Mouse (Mus musculus) kidney, adult 18-20 months (tissue): ENCODE data around the gene Elk3.
"Not testable (repeated sequence)": the region's sequence is repeated elsewhere in the genome, so short reads cannot be mapped to it uniquely, and the experiment has no call there.

Source experiments
- DNase-seq: peaks from one replicate; pipeline ENCODE4 v3.0.0; 2021

Gene Elk3

DNA sequence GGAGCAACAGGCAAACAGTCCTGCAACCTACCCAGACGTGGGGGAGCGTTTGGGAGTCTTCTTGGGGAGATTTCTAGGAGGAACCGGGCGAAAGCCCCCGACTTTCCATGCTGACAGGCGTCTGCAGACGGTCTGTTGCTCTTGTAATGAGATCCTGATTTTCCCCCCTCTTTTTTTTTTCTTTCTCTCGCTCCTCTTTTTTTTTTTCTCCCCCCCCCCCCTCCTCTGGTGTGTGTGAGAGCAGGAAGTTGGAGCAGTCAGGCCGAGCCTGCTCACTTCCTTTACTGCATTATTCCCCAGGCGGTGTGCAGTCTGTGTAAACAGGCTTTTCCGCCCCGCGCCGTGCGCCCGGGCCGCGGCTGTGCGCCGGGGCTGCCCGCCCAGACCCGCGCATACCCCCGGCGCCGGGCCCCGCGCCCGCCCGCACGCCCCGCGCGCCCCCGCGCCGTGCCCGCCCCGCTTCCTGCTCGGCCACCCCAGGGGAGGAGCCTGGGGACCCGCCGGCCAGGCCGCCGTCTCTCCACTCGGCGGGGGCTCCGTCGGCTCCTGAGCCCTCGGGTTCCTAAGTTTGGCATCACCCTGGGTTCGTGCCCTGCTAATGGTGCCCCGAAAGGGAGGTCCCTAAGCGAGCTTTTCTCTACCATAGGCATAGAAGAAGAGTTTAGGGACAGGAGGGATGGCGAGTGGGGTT is at the start of gene Elk3:
Elk3 (minus strand) TSS at position 415 of the 691 bp plus-strand sequence.
- DNase-seq, result peak; percentile 57

DNA sequence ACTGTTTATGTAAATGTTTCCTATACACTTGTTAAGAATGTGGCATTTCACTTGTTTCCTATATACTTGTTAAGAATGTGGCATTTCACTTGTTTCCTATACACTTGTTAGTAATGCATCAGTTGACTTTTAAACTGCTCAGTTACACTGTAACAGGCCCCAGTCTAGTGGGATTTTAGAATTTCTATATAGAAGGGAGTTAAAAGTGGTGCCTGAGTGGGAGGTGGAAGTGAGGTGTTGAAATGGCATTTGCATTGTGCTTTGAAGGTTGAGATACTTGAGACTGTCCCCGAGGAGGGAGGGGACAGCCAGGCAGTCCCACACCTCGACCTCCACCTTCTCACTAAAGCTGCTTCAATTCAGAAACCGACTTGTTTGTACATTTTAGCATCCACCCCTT is 49.7 kb upstream of the Elk3 start:
- no peak for DNase-seq

DNA sequence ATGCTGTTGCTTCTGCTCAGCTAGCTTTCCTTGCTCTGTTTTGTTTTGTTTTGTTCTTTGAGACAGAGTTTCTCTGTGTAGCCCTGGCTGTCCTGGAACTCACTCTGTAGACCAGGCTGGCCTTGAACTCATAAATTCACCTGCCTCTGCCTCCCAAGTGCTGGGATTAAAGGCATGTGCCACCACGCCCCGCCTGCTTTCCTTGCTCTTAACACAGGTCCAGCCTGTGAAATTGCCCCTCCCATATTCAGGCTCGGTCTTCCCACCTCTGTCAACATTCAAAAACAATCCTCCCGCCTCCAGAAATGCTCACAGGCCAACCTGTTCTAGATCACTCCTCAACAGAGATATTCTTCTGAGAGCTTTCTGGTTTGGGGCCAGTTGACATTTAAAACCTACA is 49.3 kb upstream of the Elk3 start:
- not testable (repeated sequence) for DNase-seq

DNA sequence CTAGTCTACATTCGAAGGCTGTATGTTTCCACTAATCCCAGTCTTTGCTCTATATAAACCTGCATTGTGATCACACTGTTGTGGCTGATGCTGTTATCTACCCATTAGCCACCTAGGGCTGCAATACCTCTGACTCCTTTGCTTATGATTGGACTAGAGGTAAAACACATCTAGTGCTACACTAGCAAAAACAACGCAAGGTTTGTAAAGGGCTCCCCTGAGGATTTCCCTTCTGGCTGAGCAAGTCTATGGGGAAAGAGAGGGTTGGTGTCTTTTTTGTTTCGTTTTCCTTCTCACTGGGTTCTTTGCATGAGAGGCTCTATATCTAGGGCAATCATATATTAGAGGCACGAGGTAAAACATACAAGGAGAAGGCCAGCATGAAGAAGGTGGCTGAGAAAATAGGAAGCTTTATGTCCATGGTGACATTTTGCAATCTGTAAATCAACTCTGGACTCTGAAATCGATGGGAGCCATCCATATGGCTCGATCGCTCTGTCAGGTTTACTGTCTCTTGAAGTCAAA is 48.5 kb upstream of the Elk3 start:
- DNase-seq, result no peak

DNA sequence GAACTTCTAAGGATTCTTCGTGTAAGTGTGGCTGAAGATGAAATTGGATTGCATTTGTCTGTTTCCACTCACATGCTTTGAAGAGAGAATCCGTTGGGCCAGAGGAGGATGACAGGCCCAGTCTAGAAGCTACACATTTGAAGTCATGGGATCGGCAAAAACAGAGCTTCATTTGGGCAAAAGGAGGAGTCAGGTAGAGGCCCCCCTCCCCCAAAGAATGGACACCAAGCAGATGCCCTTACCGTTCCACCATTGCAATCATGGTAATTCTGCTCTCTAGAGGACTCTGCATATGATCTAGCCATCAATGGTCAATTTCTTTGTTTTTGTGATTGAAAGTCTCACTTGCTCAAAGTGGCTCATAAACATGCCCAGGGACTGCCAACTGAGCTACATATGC is 47.9 kb upstream of the Elk3 start:
- DNase-seq, result no peak

DNA sequence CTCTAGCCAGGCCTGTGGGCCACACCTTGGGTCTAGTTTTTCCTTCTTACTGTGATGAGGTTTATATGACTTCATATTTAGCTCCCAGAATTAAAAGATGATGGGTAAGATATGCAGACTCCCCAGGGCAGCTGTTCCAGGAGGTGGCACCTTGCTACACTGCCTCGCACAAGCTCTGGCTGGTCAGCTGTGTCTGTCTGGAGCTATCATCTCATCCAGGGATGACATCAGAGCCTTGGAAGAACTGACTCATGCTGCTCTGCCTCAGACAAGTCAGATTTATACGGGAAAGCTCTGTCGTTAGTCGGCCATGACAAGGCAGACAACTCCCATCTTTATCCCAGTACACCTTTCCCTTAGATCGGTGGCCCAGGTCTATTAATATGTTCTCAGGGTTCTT is 46.2 kb upstream of the Elk3 start:
- no peak for DNase-seq

DNA sequence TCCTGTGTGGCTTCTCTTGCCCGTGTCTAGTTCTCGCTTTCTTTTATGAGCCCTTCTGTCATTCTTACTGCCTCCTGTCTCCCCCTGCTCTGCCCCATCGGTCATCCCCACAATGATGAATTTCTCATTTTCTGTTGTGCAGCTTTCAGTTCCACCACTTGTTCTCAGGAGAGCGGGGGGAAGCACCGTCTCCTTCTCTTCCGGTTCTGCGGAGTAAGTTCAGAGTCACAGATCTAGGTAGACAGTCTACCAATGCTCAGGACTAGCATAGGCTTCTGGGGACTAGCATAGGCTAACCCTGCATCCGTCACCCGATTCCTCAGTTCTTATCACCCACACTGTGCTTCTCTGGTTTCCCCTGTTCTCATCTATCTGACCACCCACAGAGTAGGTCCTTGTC is 45.2 kb upstream of the Elk3 start:
- DNase-seq, result no peak

DNA sequence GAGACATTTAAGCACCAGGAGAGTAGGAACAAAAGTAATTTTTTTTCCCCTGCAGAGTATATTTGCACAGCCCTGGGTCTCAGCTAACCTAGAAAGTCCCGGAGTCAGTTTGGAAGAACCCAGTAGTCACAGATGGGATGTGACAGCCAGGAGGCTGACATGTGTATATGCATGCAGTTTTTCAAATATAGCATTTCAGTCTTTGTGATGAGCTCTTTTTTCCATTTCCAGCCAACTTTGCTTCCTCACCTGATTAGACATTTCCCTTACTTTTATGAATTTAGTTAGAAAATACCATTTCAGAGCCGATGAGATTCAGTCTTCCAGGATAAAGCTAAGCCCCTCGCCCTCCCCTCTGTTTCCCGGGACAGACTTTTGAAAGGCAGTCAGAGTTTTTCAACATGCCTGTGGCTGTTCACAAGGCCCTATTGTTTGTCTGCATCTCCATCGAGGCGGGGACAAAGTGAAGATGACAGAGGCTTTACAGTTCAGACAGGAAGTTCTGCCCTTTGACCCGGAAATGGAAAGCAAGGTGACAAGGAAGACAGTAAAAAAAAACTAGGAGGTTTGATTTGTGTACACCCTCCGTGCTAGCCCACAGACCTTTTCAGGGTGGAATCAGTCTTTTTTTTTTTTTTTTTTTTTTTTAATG is 44.5 kb upstream of the Elk3 start:
- no peak for DNase-seq

DNA sequence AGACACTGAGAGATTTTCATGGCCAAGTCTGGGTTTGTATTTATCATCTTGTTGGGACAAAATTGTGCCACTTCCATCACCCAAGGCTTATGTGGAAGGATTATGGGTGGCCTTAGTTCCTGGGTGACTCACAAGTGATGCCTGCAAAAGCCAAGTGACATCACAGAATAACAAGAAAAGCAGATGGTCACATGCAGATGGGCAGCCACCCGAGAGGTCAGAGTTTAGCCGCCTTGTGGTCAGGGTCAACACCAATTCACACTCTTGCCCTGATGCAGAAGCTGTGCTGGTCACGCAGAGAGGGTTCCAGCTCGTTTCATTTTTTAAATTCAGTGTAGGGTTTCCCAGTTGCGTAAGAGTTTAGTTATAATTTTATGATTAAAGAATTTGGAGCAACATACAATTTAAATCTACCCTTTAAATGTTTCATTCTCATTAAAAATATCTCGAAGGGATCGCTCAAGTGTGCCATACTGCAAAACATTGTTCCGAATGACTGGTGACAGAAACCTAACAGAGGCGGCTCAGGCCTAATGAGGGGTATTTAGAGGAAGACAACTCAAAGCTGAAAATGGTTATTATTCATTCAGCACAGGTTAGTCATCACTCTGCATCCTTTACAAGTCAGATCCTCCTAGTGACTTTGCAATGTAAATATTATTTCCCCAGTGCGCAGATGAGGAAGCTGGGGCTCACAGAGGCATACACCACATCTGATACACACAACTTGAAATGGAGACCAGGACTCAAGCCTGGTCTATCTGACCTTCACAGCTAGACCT is 42.8 kb upstream of the Elk3 start:
- DNase-seq, result no peak

DNA sequence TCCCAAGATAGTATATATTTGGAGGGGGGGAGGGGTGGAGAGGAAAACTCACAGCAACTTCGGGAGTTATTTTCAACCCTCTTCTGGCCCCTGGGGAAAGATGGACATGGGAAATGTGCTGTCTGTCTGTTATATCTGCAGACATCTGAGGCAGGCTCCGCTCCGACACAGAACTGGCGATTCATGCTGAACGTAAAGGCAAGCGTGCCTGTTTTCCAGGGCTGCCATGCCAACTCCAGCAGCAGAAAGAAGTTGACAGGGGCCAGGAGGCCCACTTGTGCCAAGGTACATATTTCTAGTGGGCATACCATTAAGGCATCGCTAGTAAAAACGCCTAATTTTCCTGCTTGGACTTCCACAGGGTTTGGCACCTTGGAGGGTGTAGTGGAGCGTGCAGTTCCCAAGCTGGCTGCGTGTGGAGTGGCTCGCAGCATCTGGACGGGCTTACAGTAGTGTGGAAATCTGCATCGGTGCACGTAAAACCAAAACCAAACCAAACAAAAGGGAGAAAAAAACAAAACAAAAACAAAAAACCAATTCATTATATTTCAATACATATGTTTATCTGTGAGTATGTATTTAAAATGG is 37.1 kb upstream of the Elk3 start:
- DNase-seq, result no peak

DNA sequence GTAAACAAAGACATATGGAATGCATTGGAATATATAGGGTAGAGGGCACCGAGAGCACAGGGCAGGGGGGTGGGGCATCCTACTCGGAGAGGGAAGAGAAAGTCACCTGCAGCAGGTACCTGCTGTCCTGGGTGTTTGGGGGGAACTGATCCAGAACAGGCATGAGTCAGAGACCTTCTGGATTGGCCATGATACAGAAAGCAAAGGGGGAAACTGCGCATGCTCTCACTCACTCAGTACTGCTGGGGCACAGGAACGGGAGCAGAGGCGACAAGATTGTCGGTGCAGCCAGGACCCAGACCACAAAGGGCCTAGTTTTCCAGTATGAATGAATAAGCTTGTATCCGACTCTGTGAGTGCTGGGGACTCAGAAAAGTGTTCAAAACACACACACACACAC is 36.5 kb upstream of the Elk3 start:
- DNase-seq, result no peak

DNA sequence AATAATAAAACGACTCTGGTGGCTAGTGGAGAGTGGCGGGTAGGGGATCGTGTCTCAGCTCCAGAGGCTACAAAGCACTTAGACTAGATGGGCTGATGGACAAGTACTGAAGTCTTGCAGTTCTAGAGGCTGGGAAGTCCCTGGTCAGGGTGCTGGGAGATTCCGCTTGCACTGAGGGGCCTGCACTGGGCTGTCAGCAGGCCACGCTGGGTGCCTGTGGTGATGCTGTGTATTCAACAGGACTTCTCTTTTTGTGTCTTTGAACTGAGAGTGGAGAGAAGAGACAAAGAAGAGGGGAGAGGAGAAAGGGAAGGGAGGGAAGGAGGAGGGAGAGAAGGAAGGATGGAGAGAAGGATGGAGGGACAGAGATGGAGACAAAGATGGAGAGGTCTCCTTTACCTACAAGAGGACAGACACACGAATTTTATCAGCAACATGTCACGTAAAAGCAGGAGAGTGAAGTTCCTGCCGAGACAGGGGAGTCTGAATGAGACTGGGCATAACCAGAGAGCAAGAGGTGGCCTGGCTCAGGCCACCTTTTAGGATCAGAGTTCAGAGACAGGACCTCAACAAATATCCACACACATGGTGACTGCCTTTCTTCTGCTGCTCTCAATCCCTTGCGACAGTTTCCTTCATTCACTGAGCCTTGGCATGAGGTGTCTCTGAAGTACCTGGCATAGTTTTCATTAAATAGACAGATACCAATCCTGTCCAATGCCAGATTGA is 35.4 kb upstream of the Elk3 start:
- no peak for DNase-seq

DNA sequence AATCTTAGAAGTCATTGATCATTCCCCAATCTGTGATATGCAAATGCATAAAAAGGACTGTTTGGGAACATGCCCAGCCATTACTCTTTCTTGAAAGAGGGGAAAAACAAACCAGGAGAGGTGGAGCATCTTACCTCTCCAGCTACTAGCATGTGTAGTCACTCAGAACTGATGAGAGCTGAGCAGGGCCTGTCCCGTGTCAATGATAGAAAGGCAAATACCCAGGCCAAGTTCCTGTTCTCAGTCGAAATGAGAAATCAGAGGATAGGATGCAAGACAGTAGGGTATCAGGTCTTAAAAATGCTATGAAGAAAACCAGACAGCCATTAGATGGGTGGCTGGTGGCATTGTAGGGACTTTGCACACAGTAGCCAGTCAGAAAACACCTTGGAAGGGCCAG is 34.6 kb upstream of the Elk3 start:
- DNase-seq, result no peak

DNA sequence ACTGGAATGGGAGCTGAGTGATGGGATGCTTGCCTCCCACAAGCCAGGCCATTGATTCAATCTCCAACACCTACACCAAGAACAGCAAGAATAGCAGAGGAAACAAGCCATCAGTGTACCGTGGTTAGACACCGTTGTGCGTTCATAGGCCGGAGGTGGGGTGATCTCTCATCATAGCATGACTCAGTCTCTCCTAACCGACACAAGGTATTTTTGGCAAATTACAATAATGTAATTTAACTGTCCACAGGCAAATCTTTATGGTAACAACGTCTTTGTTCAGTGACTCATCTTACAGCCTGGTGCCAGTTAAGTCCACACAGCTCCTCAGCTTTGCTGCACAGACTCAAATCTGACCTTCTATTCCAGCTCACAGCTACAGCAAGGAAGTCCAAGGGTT is 32.5 kb upstream of the Elk3 start:
- DNase-seq, result no peak

DNA sequence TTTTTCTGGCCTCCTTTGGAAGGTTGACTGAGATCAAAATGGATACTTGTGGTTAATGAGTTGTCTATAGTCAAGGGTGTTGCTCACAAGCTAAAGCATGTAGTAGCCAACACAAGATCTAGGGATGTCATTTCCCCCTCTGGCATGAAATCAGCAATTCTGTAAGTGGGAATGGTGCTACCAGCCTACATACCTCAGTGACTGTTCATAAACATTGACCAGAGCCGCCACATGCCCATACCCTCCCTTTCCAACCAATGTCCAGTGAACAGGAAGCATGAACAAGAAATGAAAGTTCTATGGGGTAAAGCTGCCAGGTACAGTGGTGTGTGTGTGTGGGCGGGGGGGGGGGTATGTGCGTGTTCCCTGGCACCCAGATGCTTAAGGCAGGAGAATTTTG is 32.1 kb upstream of the Elk3 start:
- no peak for DNase-seq

DNA sequence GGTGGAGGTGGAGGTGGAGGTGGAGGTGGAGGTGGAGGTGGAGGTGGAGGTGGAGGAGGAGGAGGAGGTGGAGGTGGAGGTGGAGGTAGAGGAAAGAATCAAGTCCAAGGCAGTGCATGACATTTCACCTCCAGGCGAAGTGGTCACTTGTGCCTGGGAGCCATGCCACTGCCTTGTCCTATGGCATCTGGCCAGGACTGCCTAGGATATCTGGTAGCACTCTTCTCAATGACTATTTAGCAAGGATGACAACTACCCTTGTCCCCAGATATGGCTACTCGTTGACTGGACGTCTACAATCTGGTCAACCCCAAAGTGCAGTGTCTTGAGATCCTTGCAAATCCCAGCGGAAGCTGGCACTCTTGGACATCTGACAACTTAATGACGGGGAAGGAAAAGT is 27.6 kb upstream of the Elk3 start:
- no peak for DNase-seq

DNA sequence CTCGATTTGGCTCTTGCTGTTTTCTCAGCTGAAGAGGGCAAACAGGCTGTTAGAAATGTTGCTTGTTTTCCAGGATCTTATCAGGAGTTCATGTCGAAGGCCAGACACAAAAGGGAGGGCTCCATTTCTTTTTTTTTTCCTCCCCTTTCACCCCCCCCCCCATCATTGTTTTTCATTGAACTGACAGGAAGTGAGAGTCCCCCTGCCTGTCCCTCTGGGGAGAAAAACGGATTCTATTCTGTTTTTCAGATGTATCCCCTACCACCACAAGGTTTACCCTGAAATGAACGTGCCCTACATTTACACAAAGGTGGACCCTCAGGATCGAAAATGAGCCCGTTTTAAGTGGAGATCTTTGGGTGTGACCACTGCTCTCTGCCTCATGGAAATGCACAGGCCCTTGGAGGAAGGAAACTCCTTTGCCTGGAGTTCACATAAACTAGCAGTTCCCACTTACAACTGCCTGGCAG is 25.6 kb upstream of the Elk3 start:
- DNase-seq, result peak; percentile 22

DNA sequence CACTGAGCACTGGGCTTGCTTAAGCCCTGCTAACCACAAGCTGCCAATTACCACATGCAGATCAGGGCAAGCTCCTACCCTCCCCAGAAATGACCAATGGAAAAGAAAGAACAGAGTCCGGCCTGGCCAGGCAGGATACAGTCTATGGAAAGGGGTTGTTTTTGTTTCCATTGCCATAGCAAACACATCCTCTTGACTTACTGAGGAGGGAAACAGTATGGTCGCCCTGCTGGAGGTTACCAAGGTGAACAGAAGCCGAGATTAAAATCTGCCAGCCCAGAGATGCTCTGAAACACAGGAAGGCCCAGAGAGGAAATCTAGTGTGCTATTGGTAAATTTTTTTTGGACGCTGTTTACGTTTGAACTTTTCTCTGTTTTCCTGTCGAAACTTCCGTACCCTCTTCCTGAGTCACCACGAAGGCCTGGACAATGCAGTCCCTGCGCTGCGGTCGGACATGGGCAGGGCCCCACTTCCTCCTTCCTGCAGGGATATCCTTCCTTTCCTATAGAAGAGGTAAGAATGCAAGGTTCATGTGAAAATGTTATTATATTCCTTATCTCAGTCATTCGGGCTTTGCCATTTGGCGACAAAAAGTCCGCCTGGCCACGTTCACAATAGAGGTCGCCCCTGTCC is 25.0 kb upstream of the Elk3 start:
- DNase-seq, result peak; percentile 50

DNA sequence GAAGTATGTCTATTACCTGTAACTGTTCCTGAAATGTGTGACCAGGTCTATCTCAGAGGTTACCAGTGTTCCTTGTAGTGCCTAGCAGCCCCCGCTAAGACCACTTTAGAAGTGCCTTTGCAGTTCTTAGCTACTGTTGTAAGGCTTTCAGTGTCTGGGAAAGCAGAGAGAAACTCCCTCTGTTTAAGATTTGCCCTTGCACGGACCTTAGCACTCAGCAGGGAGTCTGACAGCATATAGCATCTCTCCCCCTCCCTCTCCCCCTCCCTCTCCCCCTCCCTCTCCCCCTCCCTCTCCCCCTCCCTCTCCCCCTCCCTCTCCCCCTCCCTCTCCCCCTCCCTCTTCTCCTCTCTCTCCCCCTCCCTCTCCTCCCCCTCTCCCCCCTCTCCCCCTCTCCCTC is 24.1 kb upstream of the Elk3 start:
- DNase-seq, result no peak

DNA sequence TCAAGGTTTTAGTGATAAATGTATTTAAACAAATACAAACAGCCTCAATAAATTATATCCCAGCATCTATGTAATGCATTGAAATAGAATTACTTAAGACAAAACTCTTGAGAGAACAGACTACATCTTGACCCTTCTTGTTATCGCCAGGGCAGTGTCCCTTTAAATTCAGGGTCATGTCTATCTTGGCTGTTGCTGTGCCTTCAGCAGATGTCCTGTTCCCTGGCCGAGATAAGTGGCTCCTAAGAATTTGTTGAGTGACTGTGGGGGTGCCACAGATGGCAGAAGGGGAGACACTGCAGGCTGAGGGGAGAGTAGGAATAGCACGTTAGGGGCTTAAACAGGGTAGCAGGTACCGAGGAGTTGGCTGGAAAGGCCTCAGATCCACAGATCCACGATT is 22.3 kb upstream of the Elk3 start:
- DNase-seq, result no peak

DNA sequence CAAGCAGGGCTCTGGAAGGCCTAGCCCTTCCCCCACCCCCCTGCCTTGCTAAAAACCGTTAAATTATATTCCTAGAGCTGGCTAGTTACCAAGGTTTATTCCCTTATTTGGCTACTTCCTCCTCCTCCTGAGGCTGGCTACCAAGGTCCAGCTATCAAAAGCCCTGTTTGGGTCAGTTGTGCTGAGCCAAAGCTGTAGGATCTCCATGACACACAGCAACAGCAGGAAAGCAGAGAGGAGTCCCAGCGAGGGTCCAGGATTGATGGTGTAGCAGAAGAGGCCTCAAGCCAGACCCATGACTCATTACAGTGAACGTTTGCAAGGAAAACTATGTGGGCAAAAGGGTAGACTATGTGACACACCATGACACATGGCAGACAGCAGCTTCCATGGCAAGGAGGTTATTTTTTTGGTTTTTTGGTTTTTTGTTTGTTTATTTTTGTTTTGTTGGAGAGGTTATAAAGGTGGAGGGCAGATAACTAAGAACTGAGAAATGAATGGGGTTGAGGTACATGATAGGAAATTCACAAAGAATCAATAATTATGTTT is 21.4 kb upstream of the Elk3 start:
- DNase-seq, result peak; percentile 19

DNA sequence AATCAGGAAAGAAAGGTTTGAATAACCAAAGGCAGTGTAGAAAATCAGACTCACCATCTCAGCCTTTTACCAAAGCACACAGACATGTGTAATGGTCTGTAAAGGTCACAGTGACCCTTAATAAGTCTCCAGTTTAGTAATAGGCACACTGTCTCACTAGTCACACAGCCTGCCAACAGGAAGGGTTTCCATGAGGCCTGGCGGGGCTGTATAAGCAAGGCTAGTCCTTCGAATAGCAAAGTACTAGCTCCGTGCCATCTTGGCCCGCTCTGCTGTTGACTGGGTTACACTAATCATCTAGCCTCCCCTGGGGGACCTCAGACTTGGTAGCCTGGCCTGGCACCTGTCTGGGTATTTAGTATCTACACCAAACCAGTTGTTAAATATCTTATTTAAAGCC is 20.6 kb upstream of the Elk3 start:
- peak; percentile 23 for DNase-seq
